Mouse (Mus musculus): ENCODE results near the gene Sdhb. TPM values are rescaled to one million over a fixed set of nuclear protein-coding genes. Genes with fewer than 3 reads are reported as not detected.

The Sdhb gene
- total RNA-seq, 1 experiment from 2014 or later: 69.8 TPM

DNA sequence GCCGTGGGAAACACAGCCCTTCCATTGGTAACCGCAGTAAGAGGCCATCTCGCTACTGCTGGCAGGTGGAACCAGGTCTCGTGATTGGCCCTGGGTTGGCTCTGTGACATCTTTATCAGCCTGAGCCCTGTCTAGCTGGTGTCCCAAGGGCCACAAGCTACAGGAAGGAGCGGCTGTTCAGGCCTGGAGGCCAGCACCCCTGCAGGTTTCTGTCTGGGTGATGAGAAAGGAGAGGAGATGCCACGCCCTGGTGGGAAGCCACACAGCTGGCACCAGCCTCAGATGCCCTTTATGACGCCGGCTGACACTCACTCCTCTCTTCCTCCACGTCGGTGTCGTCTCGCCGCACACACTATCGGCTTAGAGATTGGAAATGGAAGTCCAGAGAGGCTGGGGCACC, 28.4 kb downstream of the Sdhb start:
- ATAC-seq (replicated peaks in 1 of 2; ENCODE audit: insufficient read depth in 1 of 2, low FRiP score in 2 of 2, low TSS enrichment in 1 of 2, low read depth in 1 of 2, poor library complexity in 2 of 2, severe bottlenecking in 2 of 2): no peak

DNA sequence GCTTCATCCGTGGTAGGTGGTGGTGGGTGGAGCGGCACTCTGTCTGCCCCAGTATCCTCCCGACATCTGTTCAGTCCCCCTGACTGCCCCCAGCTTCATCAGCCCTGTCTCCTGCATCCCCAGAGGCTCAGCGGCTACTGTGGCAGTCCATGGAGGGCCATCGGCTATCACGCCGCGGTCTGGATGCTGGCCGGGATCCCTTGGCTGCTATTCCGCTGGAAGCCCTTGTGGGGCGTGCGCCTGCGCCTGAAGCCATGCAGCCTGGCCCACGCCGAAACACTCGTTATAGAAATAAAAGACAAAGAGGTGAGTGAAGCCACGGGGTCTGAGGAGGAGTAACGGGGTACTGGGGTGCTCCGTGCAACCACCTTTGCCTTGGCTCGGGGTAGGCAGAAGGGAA, 31.2 kb downstream of the Sdhb start:
- no peak for ATAC-seq (replicated peaks in 1 of 2; ENCODE audit: insufficient read depth in 1 of 2, low FRiP score in 2 of 2, low TSS enrichment in 1 of 2, low read depth in 1 of 2, poor library complexity in 2 of 2, severe bottlenecking in 2 of 2)

GRCm38 (mm10) chr4:140993846-140994245, 32.8 kb downstream of the Sdhb start:
- no peak for ATAC-seq (replicated peaks in 1 of 2; ENCODE audit: insufficient read depth in 1 of 2, low FRiP score in 2 of 2, low TSS enrichment in 1 of 2, low read depth in 1 of 2, poor library complexity in 2 of 2, severe bottlenecking in 2 of 2)

DNA sequence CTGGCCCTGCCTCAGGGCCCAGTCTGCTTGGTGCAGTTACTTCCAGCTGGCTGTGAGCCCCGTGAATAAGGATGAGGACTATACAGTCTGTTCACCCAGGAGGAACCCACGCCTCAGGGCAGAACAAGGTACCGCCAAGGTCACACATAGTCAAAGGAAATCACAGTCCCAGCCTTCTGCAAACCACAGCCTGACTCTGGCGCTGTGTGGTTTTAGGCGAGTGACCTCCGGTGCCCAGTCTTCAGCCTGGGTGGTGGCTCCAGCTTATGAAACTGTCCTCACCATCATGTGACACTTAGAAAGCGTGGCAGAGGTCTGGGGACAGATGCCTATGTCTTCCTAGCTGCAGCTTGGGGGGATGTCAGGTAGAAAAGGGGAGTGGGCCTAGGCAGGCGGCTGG, 34.8 kb downstream of the Sdhb start:
- ATAC-seq (replicated peaks in 1 of 2; ENCODE audit: insufficient read depth in 1 of 2, low FRiP score in 2 of 2, low TSS enrichment in 1 of 2, low read depth in 1 of 2, poor library complexity in 2 of 2, severe bottlenecking in 2 of 2): no peak

DNA sequence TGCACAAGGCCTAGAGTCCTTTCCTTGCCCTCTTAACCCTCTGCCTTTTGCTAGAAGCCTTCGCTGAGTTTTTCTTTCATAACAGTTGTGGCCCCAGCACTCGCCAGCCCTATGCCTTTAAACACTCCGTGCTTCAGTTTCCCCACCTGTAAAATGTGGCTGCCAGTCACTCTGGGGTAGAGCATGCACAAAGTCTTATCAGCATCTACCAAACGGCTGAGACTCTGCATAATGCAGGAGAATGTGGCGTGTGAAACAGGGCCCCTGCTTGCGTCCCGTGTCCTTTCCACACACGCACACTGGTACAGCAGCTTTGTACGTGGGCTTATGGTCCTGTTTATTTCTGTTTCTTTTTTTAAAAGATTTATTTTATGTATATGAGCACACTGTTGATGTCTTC, 35.8 kb downstream of the Sdhb start:
- ATAC-seq (replicated peaks in 1 of 2; ENCODE audit: insufficient read depth in 1 of 2, low FRiP score in 2 of 2, low TSS enrichment in 1 of 2, low read depth in 1 of 2, poor library complexity in 2 of 2, severe bottlenecking in 2 of 2): no peak

GRCm38 (mm10) chr4:141005983-141006382, 45.0 kb downstream of the Sdhb start:
- ATAC-seq (replicated peaks in 1 of 2; ENCODE audit: insufficient read depth in 1 of 2, low FRiP score in 2 of 2, low TSS enrichment in 1 of 2, low read depth in 1 of 2, poor library complexity in 2 of 2, severe bottlenecking in 2 of 2): no peak

GRCm38 (mm10) chr4:141008028-141008427, 47.0 kb downstream of the Sdhb start:
- peak; percentile 10 to 40; a peak in 3 of 4 replicates for ATAC-seq (replicated peaks in 1 of 2; ENCODE audit: insufficient read depth in 1 of 2, low FRiP score in 2 of 2, low TSS enrichment in 1 of 2, low read depth in 1 of 2, poor library complexity in 2 of 2, severe bottlenecking in 2 of 2)

GRCm38 (mm10) chr4:141010118-141010517, 49.1 kb downstream of the Sdhb start, which contains the start of gene Mfap2:
Gene Mfap2, plus strand, starts transcription at chr4:141010418.
- no peak for ATAC-seq (replicated peaks in 1 of 2; ENCODE audit: insufficient read depth in 1 of 2, low FRiP score in 2 of 2, low TSS enrichment in 1 of 2, low read depth in 1 of 2, poor library complexity in 2 of 2, severe bottlenecking in 2 of 2)

GRCm38 (mm10) chr4:141010526-141010925, 49.5 kb downstream of the Sdhb start:
- ATAC-seq (replicated peaks in 1 of 2; ENCODE audit: insufficient read depth in 1 of 2, low FRiP score in 2 of 2, low TSS enrichment in 1 of 2, low read depth in 1 of 2, poor library complexity in 2 of 2, severe bottlenecking in 2 of 2): no peak

DNA sequence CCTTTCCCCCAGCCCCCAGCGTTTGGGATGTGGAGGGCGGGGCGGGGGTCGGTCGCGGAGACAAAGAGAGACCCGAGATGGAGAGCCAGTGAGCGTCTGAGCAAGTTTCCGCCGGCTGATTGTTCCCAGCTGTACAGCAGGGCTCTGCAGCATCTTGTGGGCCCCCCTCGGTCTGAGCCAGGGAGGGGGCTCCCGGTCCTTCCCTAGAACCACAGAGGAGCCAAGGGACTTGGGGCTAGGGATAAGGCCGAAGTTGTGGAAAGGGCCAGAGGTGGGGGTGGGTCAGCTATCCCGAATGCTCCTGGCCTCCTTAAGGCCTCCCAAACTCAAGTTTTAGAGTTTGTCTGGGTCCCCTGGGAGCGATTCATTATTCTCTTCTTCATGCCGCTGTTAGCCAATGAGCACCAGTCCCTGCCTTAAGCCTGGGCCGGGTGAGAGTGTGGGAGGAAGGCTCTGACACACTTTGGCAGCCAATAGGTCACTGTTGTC, 50.0 kb downstream of the Sdhb start:
- ATAC-seq (replicated peaks in 1 of 2; ENCODE audit: insufficient read depth in 1 of 2, low FRiP score in 2 of 2, low TSS enrichment in 1 of 2, low read depth in 1 of 2, poor library complexity in 2 of 2, severe bottlenecking in 2 of 2): no peak

- ATAC-seq (replicated peaks in 1 of 2; ENCODE audit: insufficient read depth in 1 of 2, low FRiP score in 2 of 2, low TSS enrichment in 1 of 2, low read depth in 1 of 2, poor library complexity in 2 of 2, severe bottlenecking in 2 of 2): no peak
Observed at GRCm38 (mm10) chr4:141011556-141012328, 50.7 kb downstream of the Sdhb start.

DNA sequence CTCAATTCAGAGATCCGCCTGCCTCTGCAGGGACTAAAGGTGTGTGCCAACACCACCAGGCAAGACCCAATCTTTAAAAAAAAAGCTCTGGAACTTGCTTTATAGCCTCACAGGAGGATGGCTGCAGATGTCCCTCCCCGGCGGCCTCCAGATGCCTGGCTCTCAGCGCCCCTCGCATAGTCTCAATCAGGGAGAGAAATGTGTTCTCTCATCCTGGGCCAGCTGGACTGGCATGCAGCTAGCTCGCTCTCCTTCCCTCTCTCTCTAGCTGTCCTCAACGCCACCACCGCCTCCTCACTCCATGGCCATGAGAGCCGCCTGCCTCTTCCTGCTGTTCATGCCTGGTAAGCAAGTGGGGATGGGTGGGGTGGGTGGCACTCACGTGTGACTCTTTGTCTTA, 51.6 kb downstream of the Sdhb start:
- no peak for ATAC-seq (replicated peaks in 1 of 2; ENCODE audit: insufficient read depth in 1 of 2, low FRiP score in 2 of 2, low TSS enrichment in 1 of 2, low read depth in 1 of 2, poor library complexity in 2 of 2, severe bottlenecking in 2 of 2)

- no peak for ATAC-seq (replicated peaks in 1 of 2; ENCODE audit: insufficient read depth in 1 of 2, low FRiP score in 2 of 2, low TSS enrichment in 1 of 2, low read depth in 1 of 2, poor library complexity in 2 of 2, severe bottlenecking in 2 of 2)
Observed at GRCm38 (mm10) chr4:141014114-141014513, 53.1 kb downstream of the Sdhb start.

- ATAC-seq (replicated peaks in 1 of 2; ENCODE audit: insufficient read depth in 1 of 2, low FRiP score in 2 of 2, low TSS enrichment in 1 of 2, low read depth in 1 of 2, poor library complexity in 2 of 2, severe bottlenecking in 2 of 2): no peak
Observed at GRCm38 (mm10) chr4:141014856-141015255, 53.9 kb downstream of the Sdhb start.

DNA sequence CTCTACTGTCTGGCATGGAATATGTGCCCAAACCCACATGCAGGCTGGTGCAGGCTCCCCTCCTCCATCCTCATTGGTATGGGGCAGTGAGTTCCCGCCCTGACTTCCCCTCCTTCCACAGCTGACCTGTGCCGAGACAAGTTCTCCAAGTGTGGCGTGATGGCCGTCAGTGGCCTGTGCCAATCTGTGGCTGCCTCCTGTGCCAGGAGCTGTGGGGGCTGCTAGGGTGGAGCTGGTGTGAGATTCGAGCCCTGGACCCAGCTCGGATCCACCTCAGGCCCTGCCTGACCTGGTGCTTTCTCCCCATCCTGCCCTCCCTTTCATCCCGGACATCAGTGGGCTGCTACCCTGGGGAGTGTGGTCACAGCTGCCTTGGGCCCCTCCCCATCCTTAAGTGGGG, 54.4 kb downstream of the Sdhb start:
- ATAC-seq (replicated peaks in 1 of 2; ENCODE audit: insufficient read depth in 1 of 2, low FRiP score in 2 of 2, low TSS enrichment in 1 of 2, low read depth in 1 of 2, poor library complexity in 2 of 2, severe bottlenecking in 2 of 2): no peak

GRCm38 (mm10) chr4:141016311-141016710, 55.3 kb downstream of the Sdhb start:
- ATAC-seq (replicated peaks in 1 of 2; ENCODE audit: insufficient read depth in 1 of 2, low FRiP score in 2 of 2, low TSS enrichment in 1 of 2, low read depth in 1 of 2, poor library complexity in 2 of 2, severe bottlenecking in 2 of 2): no peak

DNA sequence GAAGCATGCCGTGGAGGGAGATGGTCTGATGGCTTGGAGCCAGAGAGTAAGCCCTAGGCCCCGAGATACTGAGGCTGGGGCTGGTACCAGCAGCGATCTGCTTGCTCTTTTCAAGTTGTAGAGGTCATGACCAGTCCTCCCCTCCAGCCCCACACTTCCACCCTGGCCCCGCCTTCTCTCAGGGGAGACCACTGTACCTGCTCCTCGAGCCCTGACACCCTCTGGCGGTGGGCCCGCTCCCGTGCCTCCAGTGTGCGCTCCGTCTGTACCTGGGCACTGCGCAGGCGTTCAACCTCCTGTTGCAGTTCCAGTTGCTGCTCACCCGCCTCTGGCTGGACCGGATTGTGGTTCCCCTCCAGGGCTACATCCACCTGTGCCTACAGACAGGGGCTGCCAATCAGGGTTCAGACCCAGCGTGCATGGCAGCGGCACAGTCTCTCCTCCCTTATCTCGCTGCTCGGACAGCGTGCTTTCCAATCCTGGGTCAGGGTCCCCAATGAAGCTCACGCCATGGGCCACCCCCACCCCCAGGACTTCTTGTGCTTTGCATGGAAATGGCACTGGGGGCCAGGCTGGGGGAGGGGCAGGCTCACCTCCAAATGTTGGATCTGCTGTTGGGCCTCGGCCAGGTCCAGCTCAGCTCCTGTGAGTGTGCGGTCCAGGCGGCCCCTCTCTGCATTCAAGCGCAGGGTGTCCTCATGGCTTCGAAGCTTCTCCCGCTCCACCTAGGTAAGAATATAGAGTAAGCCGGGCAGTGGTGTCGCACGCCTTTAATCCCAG, 56.8 kb downstream of the Sdhb start:
- ATAC-seq (replicated peaks in 1 of 2; ENCODE audit: insufficient read depth in 1 of 2, low FRiP score in 2 of 2, low TSS enrichment in 1 of 2, low read depth in 1 of 2, poor library complexity in 2 of 2, severe bottlenecking in 2 of 2): no peak

DNA sequence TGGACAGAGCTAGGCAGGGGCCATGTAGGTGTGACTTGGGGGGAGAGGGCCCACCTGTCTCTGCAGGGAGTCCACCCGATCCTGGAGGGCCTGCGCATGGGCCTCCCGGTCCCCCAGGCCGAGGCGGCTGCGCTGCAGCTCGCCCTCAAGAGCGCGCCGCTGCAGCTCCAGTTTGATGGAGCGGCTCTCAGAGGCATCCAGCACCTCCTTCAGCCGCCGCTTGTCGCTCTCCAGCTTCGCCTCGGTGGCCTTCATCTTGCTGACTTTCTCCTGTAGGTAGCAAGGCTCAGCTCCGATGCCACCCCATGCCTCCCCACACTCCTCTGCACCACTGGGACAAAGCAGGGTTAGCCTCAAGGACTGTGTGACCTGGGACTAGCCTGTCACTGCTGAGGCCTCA, 59.2 kb downstream of the Sdhb start:
- no peak for ATAC-seq (replicated peaks in 1 of 2; ENCODE audit: insufficient read depth in 1 of 2, low FRiP score in 2 of 2, low TSS enrichment in 1 of 2, low read depth in 1 of 2, poor library complexity in 2 of 2, severe bottlenecking in 2 of 2)

Measured in hematopoietic stem cell, adult 5-6 weeks (primary cell).